Mouse (Mus musculus) midbrain, postnatal 0 days (tissue): ENCODE measurements at regions not wholly inside any gene's neighbourhood (a gene's known extent, or its start where the extent isn't known, plus 50 kb on each side); places are given as distances from the start of the nearest gene placed in this dataset.

ENCODE experiments used
- ATAC-seq: fragments of 200-750 bp; cut with Nextera tagmentation; 2 replicates; pipeline ENCODE4 v1.8.0; 2017; ENCODE audit warnings: moderate number of reproducible peaks, mild to moderate bottlenecking, moderate TSS enrichment, moderate library complexity; ENCODE audit not compliant: low FRiP score
- DNase-seq: peaks from one replicate; pipeline ENCODE4 v3.0.0-alpha.2; 2015; ENCODE audit warnings: low spot score
- H3K27ac ChIP-seq: fragments of 300-500 bp; sonication (generic); 2 replicates; pipeline ENCODE4 v1.5.1; 2014; ENCODE audit warnings: low read depth, mild to moderate bottlenecking, low read length, mixed read lengths
- H3K27me3 ChIP-seq: fragments of 300-500 bp; sonication (generic); 2 replicates; pipeline ENCODE4 v1.6.1; 2014; ENCODE audit warnings: low read length, control low read depth, mixed read lengths; ENCODE audit not compliant: insufficient read depth
- H3K36me3 ChIP-seq: fragments of 300-500 bp; sonication (generic); 2 replicates; pipeline ENCODE4 v1.6.1; 2014; ENCODE audit warnings: low read length, control low read depth, mixed read lengths; ENCODE audit not compliant: insufficient read depth
- H3K4me1 ChIP-seq: fragments of 300-500 bp; sonication (generic); 2 replicates; pipeline ENCODE4 v1.6.1; 2014; ENCODE audit warnings: mild to moderate bottlenecking, control low read depth, antibody characterized with exemption, low read length, mixed read lengths; ENCODE audit not compliant: insufficient read depth
- H3K4me2 ChIP-seq: fragments of 300-500 bp; sonication (generic); 2 replicates; pipeline ENCODE4 v1.6.1; 2014; ENCODE audit warnings: low read depth, mild to moderate bottlenecking, low read length, mixed read lengths; ENCODE audit not compliant: poor library complexity, severe bottlenecking
- H3K4me3 ChIP-seq: fragments of 300-500 bp; sonication (generic); 2 replicates; pipeline ENCODE4 v1.5.1; 2014; ENCODE audit warnings: low read depth, mild to moderate bottlenecking, low read length, moderate library complexity
- H3K9ac ChIP-seq: fragments of 300-500 bp; sonication (generic); replicated peaks from 2 replicates; pipeline ENCODE4 v1.6.1; 2014; ENCODE audit warnings: mild to moderate bottlenecking, low read length, moderate library complexity, mixed read lengths; ENCODE audit not compliant: poor library complexity, severe bottlenecking
- H3K9me3 ChIP-seq: fragments of 300-500 bp; sonication (generic); 2 replicates; pipeline ENCODE4 v1.6.1; 2016; ENCODE audit warnings: low read length, control low read depth
- CTCF ChIP-seq: IDR thresholded peaks from 2 replicates; pipeline ENCODE4 v1.5.1; 2016; ENCODE audit warnings: antibody characterized with exemption, mild to moderate bottlenecking
- WGBS: fragments of 180-500 bp; shearing (Covaris S2); extraction: QIAGEN DNeasy Blood & Tissue Kit; methylation state at CpG from one replicate; pipeline ENCODE4 v1.1.7; 2014; 5-methylcytosine and 5-hydroxymethylcytosine counted together

- Histone ChIP-seq H3K4me1 (no peaks in the 10 kb centered on the region), H3K9ac (no peak overlapping the region), H3K4me3 (no peak overlapping the region), H3K27ac (no peak overlapping the region), H3K9me3 (no peaks in the 10 kb centered on the region), H3K4me2 (no peak overlapping the region), H3K36me3 (no peaks in the 10 kb centered on the region), H3K27me3 (no peaks in the 10 kb centered on the region)
- DNase-seq (no peak), ATAC-seq (no peak)
- no peak for TF ChIP-seq CTCF
- WGBS = 80% methylated on average over 12 of the region's 12 CpGs
Measured at GRCm38 (mm10) chr14:76665754-76666371, 109.2 kb upstream of the Serp2 start.

GRCm38 (mm10) chr14:76664586-76665508 is 108.2 kb upstream of the Serp2 start:
- WGBS = 87% methylated on average over 11 of the region's 11 CpGs

GRCm38 (mm10) chr14:76663816-76664215 is 107.1 kb upstream of the Serp2 start:
- TF ChIP-seq CTCF = no peak
- H3K4me1 ChIP-seq = no peaks in the 10 kb centered on the region
- H3K9ac ChIP-seq = no peak overlapping the region
- 94% methylated on average over 2 of the region's 2 CpGs for WGBS
- H3K36me3 ChIP-seq = no peaks in the 10 kb centered on the region
- no peaks in the 10 kb centered on the region for H3K27me3 ChIP-seq
- H3K27ac ChIP-seq = no peak overlapping the region
- DNase-seq (no peak), ATAC-seq (no peak)
- no peaks in the 10 kb centered on the region for H3K9me3 ChIP-seq
- no peak overlapping the region for H3K4me3 ChIP-seq
- no peak overlapping the region for H3K4me2 ChIP-seq

More at GRCm38 (mm10) chr14:76664586-76665508, 108.2 kb upstream of the Serp2 start:
- ATAC-seq = no peak
- Histone ChIP-seq H3K9me3 (no peaks in the 10 kb centered on the region), H3K4me1 (no peaks in the 10 kb centered on the region), H3K27me3 (no peaks in the 10 kb centered on the region), H3K9ac (no peak overlapping the region), H3K36me3 (no peaks in the 10 kb centered on the region), H3K27ac (no peak overlapping the region), H3K4me3 (no peak overlapping the region), H3K4me2 (no peak overlapping the region)
- no peak for TF ChIP-seq CTCF
- no peak for DNase-seq

GRCm38 (mm10) chr14:76662871-76663270 is 106.2 kb upstream of the Serp2 start:
- no peaks in the 10 kb centered on the region for H3K9me3 ChIP-seq
- TF ChIP-seq CTCF = no peak
- H3K4me1 ChIP-seq = peaks cover 2% of the 10 kb centered on the region; the same call in 1 of the 2 replicates
- H3K4me2 ChIP-seq = no peak overlapping the region
- H3K9ac ChIP-seq = no peak overlapping the region
- H3K27ac ChIP-seq = no peak overlapping the region
- no peak overlapping the region for H3K4me3 ChIP-seq
- no peak for ATAC-seq
- no peaks in the 10 kb centered on the region for H3K36me3 ChIP-seq
- DNase-seq = no peak
- no peaks in the 10 kb centered on the region for H3K27me3 ChIP-seq
- 89% methylated on average over 7 of the region's 7 CpGs for WGBS

GRCm38 (mm10) chr14:76660906-76661305 is 104.2 kb upstream of the Serp2 start:
- no peaks in the 10 kb centered on the region for H3K27me3 ChIP-seq
- no peaks in the 10 kb centered on the region for H3K36me3 ChIP-seq
- no peak overlapping the region for H3K4me3 ChIP-seq
- H3K4me2 ChIP-seq = no peak overlapping the region
- ATAC-seq = no peak
- no peak for DNase-seq
- no peak overlapping the region for H3K9ac ChIP-seq
- peaks cover 7% of the 10 kb centered on the region; the same call in 1 of the 2 replicates for H3K4me1 ChIP-seq
- H3K9me3 ChIP-seq = no peaks in the 10 kb centered on the region
- TF ChIP-seq CTCF = no peak
- no peak overlapping the region for H3K27ac ChIP-seq
- WGBS = 79% methylated on average over 2 of the region's 2 CpGs

- ATAC-seq = no peak
- no peak overlapping the region; the same call in 1 of the 2 replicates for H3K9ac ChIP-seq
- H3K27ac ChIP-seq = no peak overlapping the region
- DNase-seq = no peak
- H3K9me3 ChIP-seq = no peaks in the 10 kb centered on the region
- H3K27me3 ChIP-seq = no peaks in the 10 kb centered on the region
- TF ChIP-seq CTCF = no peak
- 56% methylated on average over 15 of the region's 15 CpGs for WGBS
- H3K4me2 ChIP-seq = no peak overlapping the region
- H3K36me3 ChIP-seq = no peaks in the 10 kb centered on the region
- H3K4me1 ChIP-seq = peaks cover 7% of the 10 kb centered on the region; the same call in 1 of the 2 replicates
- no peak overlapping the region for H3K4me3 ChIP-seq
Measured at GRCm38 (mm10) chr14:76658952-76659502, 102.3 kb upstream of the Serp2 start.
